8 mouse cellular contexts compared by ENCODE assay signal in genomic region chr11:102309821-102310617, GRCm38 (mm10). TPM values are rescaled to one million over a fixed set of nuclear protein-coding genes. Genes with fewer than 3 reads are reported as not detected.
A peak's percentile ranks its signal among the peaks of the same experiment; 100 is the strongest.
DNase-seq lines count a peak whose midpoint lies in the region; ATAC-seq and TF ChIP-seq lines count a peak whose summit lies in the region.

No protein-coding gene starts in this region.

- no peak for DNase-seq in heart, adult 8-10 months (ENCODE audit: low spot score)
- no peak for DNase-seq in ES-E14 (ENCODE audit: low read depth, low spot score)
- DNase-seq in midbrain, embryonic 11.5 days (ENCODE audit: low spot score, missing footprints) = no peak
- no peak for DNase-seq in right cerebral cortex, postnatal 36 days (ENCODE audit: low spot score in 2 of 2)
- no peak for DNase-seq in kidney, adult 8-10 months
- DNase-seq in layer of hippocampus, postnatal 10 days (ENCODE audit: low spot score in 2 of 2) = no peak

- peak overlapping the region; percentile 79 for H3K4me2 ChIP-seq in heart, embryonic 14.5 days (ENCODE audit: low read length)
- H3K4me2 ChIP-seq in forebrain, embryonic 16.5 days (ENCODE audit: low read length) = no peak overlapping the region
- H3K4me2 ChIP-seq in midbrain, embryonic 11.5 days = peak overlapping the region; percentile 52

- no peak overlapping the region for H3K27ac ChIP-seq in heart, embryonic 14.5 days (replicated peaks in 1 of 2; ENCODE audit: control insufficient read depth in 1 of 2, insufficient read depth in 1 of 2, low read depth in 2 of 2, low read length in 2 of 2)
- peak overlapping the region; percentile 17 for H3K27ac ChIP-seq in ES-E14 (ENCODE audit: insufficient read depth, low read depth, low read length, poor library complexity, severe bottlenecking)
- H3K27ac ChIP-seq in forebrain, embryonic 16.5 days (ENCODE audit: low read length) = no peak overlapping the region
- no peak overlapping the region for H3K27ac ChIP-seq in midbrain, embryonic 11.5 days (ENCODE audit: low read depth, low read length)

- in situ Hi-C loops in ES-E14 (cut with MboI; ENCODE audit: low sequenced_read_pairs in 2 of 2, unreplicated experiment in 2 of 2) = no loop called here

- no peaks in the 10 kb centered on the region for H3K27me3 ChIP-seq in heart, embryonic 14.5 days (ENCODE audit: control insufficient read depth, insufficient read depth, low read length)
- H3K27me3 ChIP-seq in forebrain, embryonic 16.5 days (replicated peaks; ENCODE audit: control insufficient read depth, insufficient read depth, low read length) = no peaks in the 10 kb centered on the region
- H3K27me3 ChIP-seq in midbrain, embryonic 11.5 days (ENCODE audit: control insufficient read depth, insufficient read depth, low read length) = no peaks in the 10 kb centered on the region

- H3K4me1 ChIP-seq in heart, embryonic 14.5 days (ENCODE audit: control insufficient read depth in 2 of 2, insufficient read depth in 2 of 2, low read length in 2 of 2) = peaks cover 6 to 20% of the 10 kb centered on the region in 2 experiments; a peak in 3 of 4 replicates
- peaks cover 6 to 31% of the 10 kb centered on the region in 2 experiments; a peak in 3 of 4 replicates for H3K4me1 ChIP-seq in ES-E14 (ENCODE audit: control insufficient read depth in 2 of 2, insufficient read depth in 2 of 2, low read length in 2 of 2, poor library complexity in 1 of 2)
- peaks cover 11% of the 10 kb centered on the region for H3K4me1 ChIP-seq in forebrain, embryonic 16.5 days (replicated peaks; ENCODE audit: control insufficient read depth, insufficient read depth, low read length)
- peaks cover 27% of the 10 kb centered on the region for H3K4me1 ChIP-seq in midbrain, embryonic 11.5 days (ENCODE audit: control insufficient read depth, insufficient read depth, low read length)

- H3K9ac ChIP-seq in heart, embryonic 14.5 days (ENCODE audit: low read length) = no peak overlapping the region
- peak overlapping the region; percentile 60 for H3K9ac ChIP-seq in ES-E14 (ENCODE audit: insufficient read depth, low read depth, low read length, poor library complexity, severe bottlenecking)
- H3K9ac ChIP-seq in forebrain, embryonic 16.5 days (replicated peaks; ENCODE audit: low read depth, low read length) = peak overlapping the region; percentile 27; the same call in 1 of the 2 replicates
- H3K9ac ChIP-seq in midbrain, embryonic 11.5 days (ENCODE audit: low read length) = no peak overlapping the region

- H3K9me3 ChIP-seq in heart, embryonic 14.5 days (ENCODE audit: control insufficient read depth, low read length) = no peaks in the 10 kb centered on the region
- no peaks in the 10 kb centered on the region for H3K9me3 ChIP-seq in ES-E14 (ENCODE audit: control insufficient read depth, insufficient read depth, low read depth, low read length)
- no peaks in the 10 kb centered on the region for H3K9me3 ChIP-seq in forebrain, embryonic 16.5 days (ENCODE audit: control insufficient read depth, low read length)
- no peaks in the 10 kb centered on the region for H3K9me3 ChIP-seq in midbrain, embryonic 11.5 days (ENCODE audit: control insufficient read depth, low read length)

- H3K4me3 ChIP-seq in heart, embryonic 14.5 days (ENCODE audit: control insufficient read depth in 1 of 2, insufficient read depth in 1 of 2, low read depth in 1 of 2, low read length in 2 of 2) = peak overlapping the region in 1 of 2 experiments; percentile 41; a peak in 1 of 4 replicates
- peak overlapping the region; percentile 61 to 67; a peak in 3 of 4 replicates for H3K4me3 ChIP-seq in ES-E14 (ENCODE audit: insufficient read depth in 1 of 2, low read depth in 1 of 2, low read length in 2 of 2, poor library complexity in 1 of 2, severe bottlenecking in 1 of 2)
- H3K4me3 ChIP-seq in forebrain, embryonic 16.5 days (replicated peaks; ENCODE audit: low read length) = no peak overlapping the region
- H3K4me3 ChIP-seq in midbrain, embryonic 11.5 days (ENCODE audit: low read depth, low read length) = no peak overlapping the region

- ATAC-seq in heart, embryonic 14.5 days (ENCODE audit: insufficient number of reproducible peaks, insufficient read depth, low FRiP score, low read depth) = no peak
- no peak for ATAC-seq in forebrain, embryonic 16.5 days
- ATAC-seq in midbrain, embryonic 11.5 days (ENCODE audit: low FRiP score) = no peak

- peaks cover 85% of the 10 kb centered on the region for H3K36me3 ChIP-seq in heart, embryonic 14.5 days (ENCODE audit: control insufficient read depth, insufficient read depth, low read length)
- H3K36me3 ChIP-seq in ES-E14 (ENCODE audit: control insufficient read depth, insufficient read depth, low read length, poor library complexity, severe bottlenecking) = peaks cover 88% of the 10 kb centered on the region
- peaks cover 42% of the 10 kb centered on the region for H3K36me3 ChIP-seq in forebrain, embryonic 16.5 days (ENCODE audit: control insufficient read depth, insufficient read depth)
- peaks cover 22% of the 10 kb centered on the region for H3K36me3 ChIP-seq in midbrain, embryonic 11.5 days (ENCODE audit: control insufficient read depth, insufficient read depth, low read length)

- WGBS in heart, embryonic 14.5 days = 90% methylated on average over 22 of the region's 22 CpGs
- WGBS in forebrain, embryonic 16.5 days = 85% methylated on average over 22 of the region's 22 CpGs
- 86% methylated on average over 22 of the region's 22 CpGs for WGBS in midbrain, embryonic 11.5 days

TF ChIP-seq in ES-E14, 5 proteins besides CTCF, POLR2A, EP300 and RAD21:
- no peak for TF ChIP-seq HCFC1 (IDR thresholded peaks at IDR 0.05; ENCODE audit: borderline replicate concordance, insufficient read depth, low read length)
- no peak for TF ChIP-seq ZNF384 (IDR thresholded peaks at IDR 0.05; ENCODE audit: low read depth, low read length)
- no peak for TF ChIP-seq CHD2 (IDR thresholded peaks at IDR 0.05; ENCODE audit: low read depth, low read length)
- TF ChIP-seq ZC3H11A (IDR thresholded peaks at IDR 0.05; ENCODE audit: borderline replicate concordance, low read depth, low read length) = no peak
- TF ChIP-seq MAFK (IDR thresholded peaks at IDR 0.05; ENCODE audit: insufficient read depth, low read depth, low read length) = no peak

RNA-seq across cellular contexts. Expression of gene Ubtf, which starts 9.5 kb away (rescaled TPM):
- polyA plus RNA-seq in heart, embryonic 14.5 days (2014; fragmentation: Nextera tagmentation; extraction: Ambion mirVana) = 50.2 and 53.6 TPM in 2 replicates
- 10 to 100 TPM; 48.6 to 59.7 (median 52.1) TPM for total RNA-seq in heart, adult 8-10 months (2022)
- 138 and 155 TPM in 2 replicates for total RNA-seq in ES-E14 (2012; rRNA removed)
- polyA plus RNA-seq in forebrain, embryonic 16.5 days (2015; fragmentation: Nextera tagmentation; extraction: Ambion mirVana) = 99.1 and 116 TPM in 2 replicates
- polyA plus RNA-seq in midbrain, embryonic 11.5 days (2014; fragmentation: Nextera tagmentation; extraction: Ambion mirVana) = 84.7 and 86.1 TPM in 2 replicates
- 100 to 1,000 TPM; 112 to 125 TPM for total RNA-seq in layer of hippocampus, postnatal 10 days (2021)

RNA-seq across cellular contexts. Expression of gene Atxn7l3, which starts 13.6 kb away (rescaled TPM):
- polyA plus RNA-seq in heart, embryonic 14.5 days (2014; fragmentation: Nextera tagmentation; extraction: Ambion mirVana) = 7.0 and 10.6 TPM in 2 replicates
- 10 to 100 TPM; 17.7 to 21.1 (median 20.1) TPM for total RNA-seq in heart, adult 8-10 months (2022)
- total RNA-seq in ES-E14 (2012; rRNA removed) = 55.4 and 60.4 TPM in 2 replicates
- polyA plus RNA-seq in forebrain, embryonic 16.5 days (2015; fragmentation: Nextera tagmentation; extraction: Ambion mirVana) = 28.5 and 29.5 TPM in 2 replicates
- polyA plus RNA-seq in midbrain, embryonic 11.5 days (2014; fragmentation: Nextera tagmentation; extraction: Ambion mirVana) = 13.3 and 15.2 TPM in 2 replicates
- 100 to 1,000 TPM; 146 to 150 TPM for total RNA-seq in layer of hippocampus, postnatal 10 days (2021)

RNA-seq across cellular contexts. Expression of gene Tmub2, which starts 25.3 kb away (rescaled TPM):
- 39.1 and 46.5 TPM in 2 replicates for polyA plus RNA-seq in heart, embryonic 14.5 days (2014; fragmentation: Nextera tagmentation; extraction: Ambion mirVana)
- 10 to 100 TPM; 27.0 to 28.1 (median 27.6) TPM for total RNA-seq in heart, adult 8-10 months (2022)
- total RNA-seq in ES-E14 (2012; rRNA removed) = 33.0 and 37.2 TPM in 2 replicates
- polyA plus RNA-seq in forebrain, embryonic 16.5 days (2015; fragmentation: Nextera tagmentation; extraction: Ambion mirVana) = 75.8 and 78.7 TPM in 2 replicates
- polyA plus RNA-seq in midbrain, embryonic 11.5 days (2014; fragmentation: Nextera tagmentation; extraction: Ambion mirVana) = 54.0 and 55.7 TPM in 2 replicates
- 10 to 100 TPM; 55.2 to 60.4 TPM for total RNA-seq in layer of hippocampus, postnatal 10 days (2021)

RNA-seq across cellular contexts. Expression of gene Asb16, which starts 41.5 kb away (rescaled TPM):
- polyA plus RNA-seq in heart, embryonic 14.5 days (2014; fragmentation: Nextera tagmentation; extraction: Ambion mirVana) = 0.09 and 0.11 TPM in 2 replicates
- total RNA-seq in heart, adult 8-10 months (2022) = 1 to 10 TPM; 1.3 to 1.6 (median 1.5) TPM
- 0.98 and 1.0 TPM in 2 replicates for total RNA-seq in ES-E14 (2012; rRNA removed)
- polyA plus RNA-seq in forebrain, embryonic 16.5 days (2015; fragmentation: Nextera tagmentation; extraction: Ambion mirVana) = not detected in 2 replicates
- 0.08 TPM in 1 of 2 replicates, not detected in the other for polyA plus RNA-seq in midbrain, embryonic 11.5 days (2014; fragmentation: Nextera tagmentation; extraction: Ambion mirVana)
- total RNA-seq in layer of hippocampus, postnatal 10 days (2021) = under 1 TPM; 0.64 to 0.76 TPM

RNA-seq across cellular contexts. Expression of gene Slc4a1, which starts 56.0 kb away (rescaled TPM):
- 5.6 and 11.8 TPM in 2 replicates for polyA plus RNA-seq in heart, embryonic 14.5 days (2014; fragmentation: Nextera tagmentation; extraction: Ambion mirVana)
- 1 to 10 TPM in 2 of 4 experiments, under 1 TPM in 2; 0.19 to 4.5 (median 1.5) TPM for total RNA-seq in heart, adult 8-10 months (2022)
- 0.18 and 0.21 TPM in 2 replicates for total RNA-seq in ES-E14 (2012; rRNA removed)
- polyA plus RNA-seq in forebrain, embryonic 16.5 days (2015; fragmentation: Nextera tagmentation; extraction: Ambion mirVana) = 2.0 and 2.9 TPM in 2 replicates
- 30.6 and 31.3 TPM in 2 replicates for polyA plus RNA-seq in midbrain, embryonic 11.5 days (2014; fragmentation: Nextera tagmentation; extraction: Ambion mirVana)
- total RNA-seq in layer of hippocampus, postnatal 10 days (2021) = under 1 TPM; 0.32 to 0.54 TPM

Comparison
In these comparisons a context has a peak if more than half of its experiments do, and no peak if none do; other contexts are left out.
1. H3K4me3 ChIP-seq: peak in ES-E14 (2 of 2); none in forebrain, embryonic 16.5 days (single experiment) and midbrain, embryonic 11.5 days (single experiment).
2. H3K9ac ChIP-seq: peak in ES-E14 (single experiment) and forebrain, embryonic 16.5 days (single experiment); none in heart, embryonic 14.5 days (single experiment) and midbrain, embryonic 11.5 days (single experiment).